Mouse (Mus musculus): ENCODE data around the gene Poc1b.

DNA sequence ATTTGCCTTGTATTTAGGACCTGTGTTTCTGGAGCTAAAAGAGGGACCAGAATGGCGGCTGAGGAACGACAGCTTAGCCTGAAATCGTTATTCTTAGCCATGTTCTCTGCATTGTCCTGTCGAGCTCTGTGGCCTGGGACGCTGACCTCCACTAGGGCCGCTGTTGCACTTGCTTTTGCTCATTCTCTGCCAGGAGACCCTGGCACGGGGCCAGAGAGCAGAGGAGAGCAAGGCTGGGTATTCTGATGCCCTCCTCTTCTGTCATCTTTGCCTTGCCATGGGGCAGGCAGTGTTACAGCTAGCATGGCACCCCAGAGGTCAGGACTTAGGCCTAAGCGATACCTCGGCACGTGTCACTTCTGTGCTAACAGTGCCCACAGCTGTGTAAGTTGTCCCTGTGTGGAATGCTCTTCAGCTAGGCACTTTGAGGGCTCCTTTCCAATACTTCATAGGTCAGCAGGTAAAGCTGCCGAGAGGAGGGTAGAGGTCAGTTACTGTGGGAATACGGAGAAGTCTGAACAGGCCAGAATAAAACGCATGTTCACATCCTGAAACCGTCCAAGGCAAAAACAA is 23.3 kb upstream of the Poc1b start:
- no peak for TF ChIP-seq CTCF (IDR thresholded peaks at IDR 0.05; ENCODE audit: borderline replicate concordance, insufficient read depth, low read depth, low read length)
- TF ChIP-seq POLR2A (IDR thresholded peaks at IDR 0.05; ENCODE audit: borderline replicate concordance, insufficient read depth, low read length) = no peak
